Mouse (Mus musculus) embryonic facial prominence, embryonic 13.5 days (tissue): ENCODE results near the gene Tpk1. TPM values are rescaled to one million over a fixed set of nuclear protein-coding genes. Genes with fewer than 3 reads are reported as not detected.

Source experiments
- ATAC-seq: fragments of 200-750 bp; cut with Nextera tagmentation; 2 replicates; pipeline ENCODE4 v1.8.0; 2017; ENCODE audit warnings: low read depth; ENCODE audit not compliant: insufficient number of reproducible peaks, insufficient read depth, low FRiP score, low TSS enrichment
- H3K27ac ChIP-seq: fragments of 300-500 bp; sonication (generic); 2 replicates; pipeline ENCODE4 v1.5.1; 2015; ENCODE audit warnings: moderate library complexity, mild to moderate bottlenecking, inconsistent platforms
- H3K27me3 ChIP-seq: fragments of 300-500 bp; sonication (generic); 2 replicates; pipeline ENCODE4 v1.6.1; 2015; ENCODE audit warnings: mild to moderate bottlenecking, inconsistent platforms
- H3K36me3 ChIP-seq: fragments of 300-500 bp; sonication (generic); 2 replicates; pipeline ENCODE4 v1.6.1; 2015; ENCODE audit warnings: mild to moderate bottlenecking, inconsistent platforms
- H3K4me1 ChIP-seq: fragments of 300-500 bp; sonication (generic); 2 replicates; pipeline ENCODE4 v1.6.1; 2015; ENCODE audit warnings: inconsistent platforms
- H3K4me2 ChIP-seq: fragments of 300-500 bp; sonication (generic); 2 replicates; pipeline ENCODE4 v1.6.1; 2015; ENCODE audit warnings: moderate library complexity, mild to moderate bottlenecking, inconsistent platforms
- H3K4me3 ChIP-seq: fragments of 300-500 bp; sonication (generic); 2 replicates; pipeline ENCODE4 v1.5.1; 2015; ENCODE audit warnings: mild to moderate bottlenecking, inconsistent platforms
- H3K9ac ChIP-seq: fragments of 300-500 bp; sonication (generic); 2 replicates; pipeline ENCODE4 v1.6.1; 2015; ENCODE audit warnings: mild to moderate bottlenecking, inconsistent platforms
- H3K9me3 ChIP-seq: fragments of 300-500 bp; sonication (generic); 2 replicates; pipeline ENCODE4 v1.6.1; 2016; ENCODE audit warnings: inconsistent platforms
- WGBS: fragments of 180-500 bp; shearing (Covaris S2); methylation state at CpG from one replicate; pipeline ENCODE4 v1.1.7; 2015; ENCODE audit warnings: mixed read lengths; 5-methylcytosine and 5-hydroxymethylcytosine counted together
- polyA plus RNA-seq: library from polyadenylated mRNA; unstranded; fragments of >200 nt; fragmentation: Nextera tagmentation; extraction: Ambion mirVana; gene quantifications from 2 replicates; pipeline ENCODE4 v1.2.1, GENCODE M21; 2015

Gene Tpk1
- polyA plus RNA-seq, 1 experiment from 2014 or later = 9.0 TPM

DNA sequence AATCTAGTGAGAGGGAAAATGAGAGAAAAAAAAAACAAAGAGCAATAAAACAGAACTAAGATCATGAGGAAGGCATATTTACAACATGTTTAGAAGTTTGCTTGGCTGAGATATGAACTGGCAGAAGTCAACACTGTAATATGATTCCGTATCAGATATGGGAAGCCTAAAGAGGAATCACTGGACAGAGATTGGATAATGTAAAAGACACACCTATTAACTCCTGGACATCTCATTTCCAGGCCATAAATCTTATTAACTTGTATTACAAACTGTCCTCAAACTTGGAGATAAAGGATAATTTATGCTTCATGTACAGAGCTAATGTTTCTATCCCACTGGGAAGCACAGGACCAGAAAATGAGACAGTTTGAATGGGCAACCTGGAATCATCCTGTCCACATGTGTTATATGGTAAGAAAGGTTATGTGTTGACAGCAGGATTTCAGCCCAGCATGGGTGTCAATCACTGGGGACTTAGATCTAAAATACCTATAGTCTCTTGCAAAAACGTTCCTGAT, 203.2 kb downstream of the Tpk1 start:
- ATAC-seq = no peak
- no peaks in the 10 kb centered on the region for H3K4me1 ChIP-seq
- H3K9ac ChIP-seq = no peak overlapping the region
- no peaks in the 10 kb centered on the region for H3K9me3 ChIP-seq
- no peak overlapping the region for H3K4me3 ChIP-seq
- no peaks in the 10 kb centered on the region for H3K27me3 ChIP-seq
- 83% methylated on average over 2 of the region's 2 CpGs for WGBS
- no peak overlapping the region for H3K4me2 ChIP-seq
- no peak overlapping the region for H3K27ac ChIP-seq
- no peaks in the 10 kb centered on the region for H3K36me3 ChIP-seq

GRCm38 (mm10) chr6:43462189-43462848, 203.8 kb downstream of the Tpk1 start:
- 87% methylated on average over 2 of the region's 2 CpGs for WGBS
- Histone ChIP-seq H3K27ac (no peak overlapping the region), H3K27me3 (no peaks in the 10 kb centered on the region), H3K4me2 (no peak overlapping the region), H3K9ac (no peak overlapping the region), H3K36me3 (no peaks in the 10 kb centered on the region), H3K4me1 (no peaks in the 10 kb centered on the region), H3K4me3 (no peak overlapping the region), H3K9me3 (no peaks in the 10 kb centered on the region)
- no peak for ATAC-seq

GRCm38 (mm10) chr6:43459082-43459481, 207.0 kb downstream of the Tpk1 start:
- Histone ChIP-seq H3K4me1 (no peaks in the 10 kb centered on the region), H3K4me3 (no peak overlapping the region), H3K9me3 (no peaks in the 10 kb centered on the region), H3K9ac (no peak overlapping the region), H3K27ac (no peak overlapping the region), H3K27me3 (no peaks in the 10 kb centered on the region), H3K4me2 (no peak overlapping the region), H3K36me3 (no peaks in the 10 kb centered on the region)
- 58% methylated on average over 2 of the region's 2 CpGs for WGBS
- ATAC-seq = no peak

- H3K27me3 ChIP-seq = no peaks in the 10 kb centered on the region
Observed at GRCm38 (mm10) chr6:43457989-43458388, 208.1 kb downstream of the Tpk1 start.

GRCm38 (mm10) chr6:43449498-43449897, 216.6 kb downstream of the Tpk1 start:
- no peak for ATAC-seq

More at GRCm38 (mm10) chr6:43457989-43458388, 208.1 kb downstream of the Tpk1 start:
- Histone ChIP-seq H3K4me3 (no peak overlapping the region), H3K9ac (no peak overlapping the region), H3K27ac (no peak overlapping the region), H3K4me2 (no peak overlapping the region), H3K36me3 (no peaks in the 10 kb centered on the region), H3K4me1 (no peaks in the 10 kb centered on the region), H3K9me3 (no peaks in the 10 kb centered on the region)
- ATAC-seq = no peak
- 55% methylated on average over 2 of the region's 2 CpGs for WGBS

GRCm38 (mm10) chr6:43445856-43446255, 220.2 kb downstream of the Tpk1 start:
- no peak overlapping the region for H3K27ac ChIP-seq
- H3K4me2 ChIP-seq = no peak overlapping the region
- H3K9me3 ChIP-seq = no peaks in the 10 kb centered on the region
- no peak overlapping the region for H3K4me3 ChIP-seq
- WGBS = 92% methylated on average over 2 of the region's 2 CpGs
- no peaks in the 10 kb centered on the region for H3K27me3 ChIP-seq
- no peak for ATAC-seq
- no peaks in the 10 kb centered on the region for H3K4me1 ChIP-seq
- no peaks in the 10 kb centered on the region for H3K36me3 ChIP-seq
- no peak overlapping the region for H3K9ac ChIP-seq

More at GRCm38 (mm10) chr6:43449498-43449897, 216.6 kb downstream of the Tpk1 start:
- H3K4me3 ChIP-seq = no peak overlapping the region
- H3K36me3 ChIP-seq = no peaks in the 10 kb centered on the region
- H3K9ac ChIP-seq = no peak overlapping the region
- no peaks in the 10 kb centered on the region for H3K4me1 ChIP-seq
- no peak overlapping the region for H3K4me2 ChIP-seq
- no peaks in the 10 kb centered on the region for H3K9me3 ChIP-seq
- 70% methylated on average over 2 of the region's 2 CpGs for WGBS
- no peaks in the 10 kb centered on the region for H3K27me3 ChIP-seq
- H3K27ac ChIP-seq = no peak overlapping the region

DNA sequence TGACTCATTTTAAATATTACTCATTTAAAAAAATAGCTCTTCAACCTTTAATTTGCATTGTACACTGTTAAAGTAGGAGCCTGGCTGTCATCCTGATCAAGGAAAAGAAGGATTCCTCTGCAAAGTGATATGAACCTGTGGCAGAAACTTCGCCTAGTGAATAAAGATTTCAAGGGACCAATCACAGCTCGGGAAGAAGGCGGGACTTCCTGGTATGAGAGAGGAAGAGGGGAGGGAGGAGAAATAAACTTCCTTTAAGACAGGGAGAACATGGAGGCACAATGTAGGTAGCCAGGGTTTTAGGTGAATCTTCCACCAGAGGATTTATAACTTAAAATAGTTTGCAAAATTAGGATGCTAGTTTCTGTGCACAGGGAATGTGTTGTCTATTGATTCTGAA, 223.9 kb downstream of the Tpk1 start:
- Histone ChIP-seq H3K9ac (no peak overlapping the region), H3K4me1 (no peaks in the 10 kb centered on the region), H3K27ac (no peak overlapping the region), H3K27me3 (no peaks in the 10 kb centered on the region), H3K4me2 (no peak overlapping the region), H3K9me3 (no peaks in the 10 kb centered on the region), H3K4me3 (no peak overlapping the region), H3K36me3 (no peaks in the 10 kb centered on the region)
- WGBS = 88% methylated on average over 3 of the region's 3 CpGs
- ATAC-seq = no peak

DNA sequence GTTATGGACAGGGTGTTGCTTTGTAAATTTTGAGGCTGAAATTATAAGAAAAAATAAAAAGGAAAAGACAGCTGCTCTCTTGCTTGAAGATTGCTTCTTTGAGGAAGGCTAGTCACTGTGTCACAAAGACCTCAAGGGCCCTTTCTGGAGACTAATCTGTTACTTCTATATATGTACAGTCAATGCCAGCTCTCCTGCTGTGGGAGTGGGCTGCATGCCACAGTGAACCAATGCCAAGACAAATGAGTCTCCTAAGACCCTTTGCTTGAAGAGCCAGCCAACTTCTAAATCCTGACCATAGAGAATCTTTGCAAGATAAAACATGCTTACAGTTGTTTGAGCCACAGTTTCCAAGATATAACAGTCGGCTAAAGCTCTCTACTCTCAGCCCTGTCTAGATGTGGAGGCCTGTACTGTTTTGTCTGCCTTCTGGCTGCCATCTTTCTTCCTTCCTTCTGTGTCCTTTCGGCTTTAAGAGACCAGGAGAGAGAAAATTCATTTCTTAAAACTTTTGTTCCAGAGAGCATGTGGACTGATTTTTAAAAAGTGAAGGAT, 230.0 kb downstream of the Tpk1 start:
- Histone ChIP-seq H3K9ac (no peak overlapping the region), H3K4me3 (no peak overlapping the region), H3K4me1 (no peaks in the 10 kb centered on the region), H3K27ac (no peak overlapping the region), H3K9me3 (no peaks in the 10 kb centered on the region), H3K36me3 (no peaks in the 10 kb centered on the region), H3K4me2 (no peak overlapping the region), H3K27me3 (no peaks in the 10 kb centered on the region)
- 61% methylated on average over 2 of the region's 2 CpGs for WGBS
- ATAC-seq = no peak

DNA sequence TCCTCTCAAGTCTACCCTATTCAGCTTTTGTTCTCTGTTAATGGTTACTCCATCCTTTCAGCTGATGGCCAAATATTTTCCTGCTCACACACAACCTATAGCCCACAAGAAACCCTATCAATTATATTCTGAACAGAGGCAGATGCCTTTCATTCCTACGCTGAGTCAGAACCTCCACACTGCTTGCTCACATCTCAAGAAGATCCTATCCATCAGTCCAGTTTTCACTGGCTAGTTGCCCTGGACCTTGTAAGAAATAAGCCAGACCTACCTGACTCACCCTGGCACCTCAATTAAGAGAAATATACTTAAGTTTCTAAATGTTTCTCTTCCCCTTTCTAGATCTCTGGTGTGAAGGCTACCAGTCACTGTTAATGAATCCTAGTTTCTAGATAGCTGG, 231.7 kb downstream of the Tpk1 start:
- Histone ChIP-seq H3K4me1 (no peaks in the 10 kb centered on the region), H3K4me3 (no peak overlapping the region), H3K27ac (no peak overlapping the region), H3K36me3 (no peaks in the 10 kb centered on the region), H3K9ac (no peak overlapping the region), H3K27me3 (no peaks in the 10 kb centered on the region), H3K9me3 (no peaks in the 10 kb centered on the region), H3K4me2 (no peak overlapping the region)
- no peak for ATAC-seq
- 86% methylated on average over 1 of the region's 1 CpGs for WGBS

DNA sequence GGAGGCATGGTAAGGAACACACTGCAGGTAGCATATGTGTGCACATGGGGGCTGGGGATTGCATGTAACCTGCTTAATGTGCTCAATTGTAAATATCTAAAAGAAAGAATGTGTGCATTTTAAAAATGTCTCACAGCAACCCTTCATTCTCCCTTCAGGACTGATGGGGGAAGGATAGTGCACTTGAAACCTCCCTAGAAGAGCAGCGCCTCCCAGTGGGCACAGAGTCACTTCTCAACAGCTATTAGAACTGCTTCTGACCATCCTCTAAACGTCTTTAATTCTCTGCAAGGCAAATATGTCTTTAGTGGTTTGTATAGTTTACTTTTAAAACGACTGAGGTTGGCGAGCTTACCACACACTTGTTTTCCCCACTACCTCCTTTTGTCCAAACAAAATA, 241.1 kb downstream of the Tpk1 start:
- Histone ChIP-seq H3K9ac (no peak overlapping the region), H3K4me3 (no peak overlapping the region), H3K4me2 (no peak overlapping the region), H3K9me3 (no peaks in the 10 kb centered on the region), H3K27me3 (no peaks in the 10 kb centered on the region), H3K4me1 (no peaks in the 10 kb centered on the region), H3K36me3 (no peaks in the 10 kb centered on the region), H3K27ac (no peak overlapping the region)
- no peak for ATAC-seq
- WGBS = 42% methylated on average over 4 of the region's 4 CpGs

DNA sequence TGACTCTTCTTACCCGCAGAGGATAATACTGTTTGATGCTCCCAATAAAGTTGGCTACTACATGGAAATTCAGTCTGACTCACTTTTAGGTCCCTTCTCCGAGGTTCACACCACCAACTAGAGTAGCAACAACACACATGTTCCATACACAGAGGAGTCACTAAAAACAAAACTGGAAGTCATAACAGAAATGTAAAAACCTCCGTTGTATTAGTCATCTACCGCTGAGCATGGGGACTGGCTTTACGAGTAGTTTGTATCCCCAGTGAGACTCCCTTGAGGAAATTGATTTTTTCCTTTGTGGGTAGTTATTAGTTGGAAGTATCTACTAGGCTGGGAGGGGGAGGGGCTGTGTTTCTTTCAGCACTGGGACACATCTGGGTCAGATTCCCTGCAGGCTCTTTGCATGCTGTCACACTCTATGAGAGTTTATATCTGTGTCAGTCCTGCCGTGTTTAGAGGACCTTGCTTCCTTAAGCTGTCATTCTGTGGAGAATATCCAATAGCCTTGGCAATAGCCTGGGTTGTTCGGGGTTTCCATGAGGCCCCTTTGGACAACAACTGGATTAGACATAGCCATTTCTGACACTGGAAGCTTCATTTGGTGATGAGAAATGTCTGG, 245.6 kb downstream of the Tpk1 start:
- H3K9ac ChIP-seq = no peak overlapping the region
- H3K36me3 ChIP-seq = no peaks in the 10 kb centered on the region
- no peak overlapping the region for H3K4me2 ChIP-seq
- H3K27me3 ChIP-seq = no peaks in the 10 kb centered on the region
- no peak for ATAC-seq
- no peak overlapping the region for H3K27ac ChIP-seq
- no peaks in the 10 kb centered on the region for H3K4me1 ChIP-seq
- no peaks in the 10 kb centered on the region for H3K9me3 ChIP-seq
- WGBS = 59% methylated on average over 7 of the region's 7 CpGs
- H3K4me3 ChIP-seq = no peak overlapping the region

GRCm38 (mm10) chr6:43408949-43409348, 257.1 kb downstream of the Tpk1 start:
- Histone ChIP-seq H3K4me1 (no peaks in the 10 kb centered on the region), H3K27ac (no peak overlapping the region), H3K27me3 (no peaks in the 10 kb centered on the region), H3K36me3 (no peaks in the 10 kb centered on the region), H3K9me3 (no peaks in the 10 kb centered on the region), H3K4me2 (no peak overlapping the region), H3K4me3 (no peak overlapping the region), H3K9ac (no peak overlapping the region)
- 80% methylated on average over 1 of the region's 1 CpGs for WGBS
- no peak for ATAC-seq
